27 mouse cellular contexts compared by ENCODE assay signal in the genomic region with DNA sequence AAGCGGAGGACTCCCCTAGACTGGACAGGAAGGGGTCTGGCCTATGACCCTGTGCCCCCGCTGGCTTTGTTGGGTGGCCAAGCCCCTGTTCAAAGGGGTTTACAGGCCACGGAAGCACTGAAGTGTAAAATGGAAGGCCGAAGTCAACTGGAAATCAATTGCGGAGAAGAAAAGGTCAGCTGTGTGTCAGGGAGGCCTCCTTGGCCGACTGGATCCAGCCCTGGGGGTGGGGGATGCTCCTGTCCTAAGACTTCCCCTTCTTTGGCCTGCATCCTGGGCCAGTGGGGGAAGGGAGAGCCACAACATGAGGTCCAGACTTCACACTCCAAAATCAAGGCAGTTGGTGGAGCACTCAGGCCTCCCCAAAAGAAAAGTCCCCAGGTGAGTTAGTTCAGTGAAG.
A peak's percentile ranks its signal among the peaks of the same experiment; 100 is the strongest.
DNase-seq lines count a peak whose midpoint lies in the region; ATAC-seq lines count a peak whose summit lies in the region.
"Had no signal": no experiment of that assay in that cellular context is flagged by ENCODE, and none has a peak within 500 bp of the region (broad histone marks: within the 10 kb centered on the region; RNA-seq: fewer than 3 reads in every experiment).

No protein-coding gene starts in this region.

- no peak overlapping the region for H3K4me3 ChIP-seq in kidney, embryonic 16.5 days (ENCODE audit: low read length)
- H3K4me3 ChIP-seq: forebrain, embryonic 15.5 days; limb, embryonic 10.5 days; limb, embryonic 15.5 days; liver, embryonic 13.5 days; megakaryocyte, embryonic 14.5 days; midbrain, embryonic 15.5 days had no signal

- peak; percentile 72 for DNase-seq in heart, adult 11 months
- no peak for DNase-seq in heart, postnatal 10 days
- no peak for DNase-seq in kidney, postnatal 36 days
- DNase-seq in embryo, embryonic 10.5 days (ENCODE audit: low spot score): peak; percentile 77
- peak; percentile 24 for DNase-seq in retina, embryonic 14.5 days (ENCODE audit: low spot score)
- no peak for DNase-seq in cerebellum, adult 9-11 months
- DNase-seq: adrenal gland, postnatal 10 days; cerebellum, adult 8-10 months; cerebellum, postnatal 36 days; gastrocnemius, postnatal 25 days; heart, adult 18-20 months; kidney, adult 9 months; liver, embryonic 13.5 days; lung, adult 18-20 months; lung, postnatal 4 days; thymus, postnatal 4 days had no signal

- WGBS in kidney, embryonic 16.5 days: 14% methylated on average over 6 of the region's 6 CpGs

- no peak overlapping the region for H3K9ac ChIP-seq in kidney, embryonic 16.5 days (replicated peaks; ENCODE audit: low read length)
- H3K9ac ChIP-seq: forebrain, embryonic 15.5 days; limb, embryonic 15.5 days; liver, embryonic 13.5 days; midbrain, embryonic 15.5 days had no signal

- H3K27me3 ChIP-seq in kidney, embryonic 16.5 days (ENCODE audit: insufficient read depth, low read length): no peaks in the 10 kb centered on the region
- H3K27me3 ChIP-seq: forebrain, embryonic 15.5 days; limb, embryonic 15.5 days; liver, embryonic 13.5 days; midbrain, embryonic 15.5 days had no signal

- no peak overlapping the region for H3K4me2 ChIP-seq in kidney, embryonic 16.5 days (replicated peaks; ENCODE audit: low read depth, low read length)
- H3K4me2 ChIP-seq: forebrain, embryonic 15.5 days; heart, embryonic 11.5 days; limb, embryonic 15.5 days; liver, embryonic 13.5 days; midbrain, embryonic 15.5 days had no signal

- intact Hi-C loops in heart, postnatal 10 days (cut with DNase I): no loop called here

- H3K4me1 ChIP-seq in kidney, embryonic 16.5 days (ENCODE audit: insufficient read depth, low read length): peaks cover 5% of the 10 kb centered on the region; the same call in 1 of the 2 replicates
- H3K4me1 ChIP-seq: forebrain, embryonic 15.5 days; limb, embryonic 15.5 days; liver, embryonic 13.5 days; megakaryocyte, embryonic 14.5 days; midbrain, embryonic 15.5 days had no signal

- no peaks in the 10 kb centered on the region for H3K36me3 ChIP-seq in kidney, embryonic 16.5 days (ENCODE audit: insufficient read depth, low read length)
- H3K36me3 ChIP-seq: forebrain, embryonic 15.5 days; G1E; limb, embryonic 10.5 days; limb, embryonic 15.5 days; liver, embryonic 13.5 days; midbrain, embryonic 15.5 days had no signal

- H3K9me3 ChIP-seq in kidney, embryonic 16.5 days (ENCODE audit: low read length): no peaks in the 10 kb centered on the region
- H3K9me3 ChIP-seq: forebrain, embryonic 15.5 days; G1E; limb, embryonic 10.5 days; limb, embryonic 15.5 days; liver, embryonic 13.5 days; megakaryocyte, embryonic 14.5 days; midbrain, embryonic 15.5 days had no signal

- peak; percentile 54; the same call in 1 of the 2 replicates for ATAC-seq in kidney, embryonic 16.5 days (ENCODE audit: low FRiP score, low TSS enrichment)
- ATAC-seq: forebrain, embryonic 15.5 days; intestine, embryonic 16.5 days; lung, postnatal 0 days; midbrain, embryonic 15.5 days; Patski had no signal

- no peak overlapping the region for H3K27ac ChIP-seq in kidney, embryonic 16.5 days (ENCODE audit: low read length)
- H3K27ac ChIP-seq: forebrain, embryonic 15.5 days; limb, embryonic 10.5 days; limb, embryonic 15.5 days; liver, embryonic 13.5 days; midbrain, embryonic 15.5 days had no signal

Comparison
In these comparisons a context has a peak if more than half of its experiments do, and no peak if none do; other contexts are left out.
1. DNase-seq: peak in heart, adult 11 months (single experiment), embryo, embryonic 10.5 days (single experiment) and retina, embryonic 14.5 days (single experiment); none in heart, postnatal 10 days (0 of 2), kidney, postnatal 36 days (0 of 2) and cerebellum, adult 9-11 months (single experiment).